Mouse (Mus musculus) urinary bladder, adult 2 months (tissue): ENCODE results near the gene Rac3. TPM values are rescaled to one million over a fixed set of nuclear protein-coding genes. Genes with fewer than 3 reads are reported as not detected.
"Not testable (repeated sequence)": the region's sequence is repeated elsewhere in the genome, so short reads cannot be mapped to it uniquely, and the experiment has no call there.

Experiments used
- DNase-seq: peaks from one replicate; pipeline ENCODE4 v3.0.0; 2022; ENCODE audit warnings: low spot score
- polyA plus RNA-seq: library from polyadenylated mRNA; depleted of rRNA; stranded (reverse); fragments of >200 nt; gene quantifications from 2 replicates; pipeline ENCODE4 v1.2.3, GENCODE M21; 2012

Rac3 gene
- polyA plus RNA-seq, 1 experiment: 17.4 TPM

GRCm38 (mm10) chr11:120728530-120729240, 7.4 kb downstream of the Rac3 start:
- no peak for DNase-seq

DNA sequence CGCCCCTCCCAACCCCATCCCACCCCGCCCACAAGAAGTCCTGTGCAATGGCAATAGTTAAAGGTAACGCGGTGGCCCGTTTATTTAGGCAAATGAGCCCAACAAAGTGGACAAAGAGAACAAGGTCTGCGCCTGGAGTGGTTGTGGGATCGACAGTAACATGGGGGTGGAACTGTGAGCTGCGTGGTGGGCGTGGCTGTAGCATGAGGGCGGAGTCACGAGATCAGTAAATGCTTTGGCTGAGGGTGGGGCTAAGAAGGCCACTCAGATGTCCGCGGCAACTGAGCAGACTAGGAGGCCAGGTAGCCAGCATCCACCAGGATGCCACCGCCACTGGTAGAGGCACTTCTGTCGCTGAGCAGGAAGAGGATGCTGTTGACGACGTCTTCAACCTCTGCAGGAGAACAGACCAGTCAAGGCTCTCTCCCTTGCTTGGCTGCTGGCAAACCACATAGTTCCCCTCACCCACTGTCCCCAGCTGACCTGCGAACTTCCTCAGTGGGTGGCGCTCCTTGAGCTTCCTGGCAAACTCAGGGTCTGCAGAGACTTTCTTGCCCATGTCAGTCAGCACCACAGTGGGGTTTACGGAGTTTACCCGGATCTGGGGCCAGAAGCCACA, 8.3 kb downstream of the Rac3 start:
- not testable (repeated sequence) for DNase-seq

DNA sequence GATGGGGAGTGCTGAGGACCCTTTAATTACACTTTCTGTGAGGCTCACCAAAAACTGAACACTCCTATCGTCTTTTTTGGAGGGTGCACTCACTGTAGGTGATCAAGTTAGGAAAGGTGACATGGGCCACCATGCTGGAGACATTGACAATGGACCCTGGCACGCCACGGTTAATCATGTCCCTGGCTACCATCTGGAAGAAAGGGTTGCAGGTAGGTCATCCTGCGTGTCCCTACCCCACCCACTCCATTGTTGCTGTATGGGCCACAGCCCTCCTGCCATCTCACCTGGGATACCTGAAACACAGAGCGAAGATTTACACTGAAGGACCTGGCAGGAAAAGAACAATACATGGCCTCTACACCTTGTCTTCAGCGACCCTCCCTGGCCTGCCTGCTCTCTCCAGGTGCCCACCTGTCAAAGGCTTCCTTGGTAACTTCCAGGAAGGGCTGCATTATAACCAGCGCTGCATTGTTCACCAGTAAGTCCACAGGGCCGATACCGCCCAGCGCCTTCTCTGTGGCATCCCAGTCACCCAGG, 9.1 kb downstream of the Rac3 start:
- DNase-seq: no peak

GRCm38 (mm10) chr11:120731395-120731794, 10.1 kb downstream of the Rac3 start:
- DNase-seq: no peak

- DNase-seq: peak; percentile 36
These were observed 10.8 kb downstream of the Rac3 start, which contains the start of gene Cbr2 for GRCm38 (mm10) chr11:120731858-120732680. TSS of gene Cbr2 (minus strand) at chr11:120732114.

DNA sequence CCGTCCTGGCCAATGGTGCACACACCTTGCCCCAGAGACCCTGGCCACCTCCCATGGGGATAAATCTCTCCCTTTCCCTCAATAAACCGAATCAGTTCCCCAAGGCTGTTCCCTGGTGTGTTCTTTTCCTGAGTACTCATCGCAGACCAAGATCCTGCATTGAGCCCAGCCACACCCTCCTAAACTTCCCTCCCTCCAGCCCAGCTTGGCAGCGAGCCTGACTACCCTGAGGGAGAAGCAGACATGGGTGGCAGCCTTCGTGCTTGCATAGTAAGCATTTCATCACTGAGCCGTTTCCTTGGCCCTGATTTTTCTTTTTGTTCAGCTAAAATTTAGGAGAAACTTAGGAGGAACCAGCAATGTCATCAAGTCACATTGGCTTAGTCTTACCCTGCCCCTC, 12.3 kb downstream of the Rac3 start:
- DNase-seq: peak; percentile 30

GRCm38 (mm10) chr11:120736424-120736823, 15.2 kb downstream of the Rac3 start:
- no peak for DNase-seq

GRCm38 (mm10) chr11:120740981-120741380, 19.7 kb downstream of the Rac3 start:
- DNase-seq: no peak

GRCm38 (mm10) chr11:120744121-120744701, 22.9 kb downstream of the Rac3 start:
- no peak for DNase-seq

DNA sequence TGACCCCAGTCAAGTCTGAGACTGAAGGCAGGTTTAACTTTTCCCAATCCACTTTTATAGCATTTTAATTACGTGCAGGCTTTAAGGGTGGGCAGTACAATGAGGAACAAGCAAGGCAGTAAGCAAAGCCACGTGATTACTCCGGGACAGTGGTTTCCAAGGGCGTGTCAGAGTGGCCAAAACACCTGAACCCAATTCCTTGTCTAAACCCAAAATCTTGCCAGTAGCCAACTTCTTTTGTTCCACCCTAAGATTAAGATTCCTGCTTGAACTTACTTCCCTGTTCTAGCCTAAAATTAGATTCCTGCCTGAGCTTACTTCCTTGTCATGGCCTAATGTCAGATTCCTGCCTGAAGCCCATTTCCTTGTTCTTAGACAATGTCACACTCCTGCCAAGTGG, 26.7 kb downstream of the Rac3 start:
- no peak for DNase-seq

- DNase-seq: no peak
These were observed 28.2 kb downstream of the Rac3 start for GRCm38 (mm10) chr11:120749430-120749829.

DNA sequence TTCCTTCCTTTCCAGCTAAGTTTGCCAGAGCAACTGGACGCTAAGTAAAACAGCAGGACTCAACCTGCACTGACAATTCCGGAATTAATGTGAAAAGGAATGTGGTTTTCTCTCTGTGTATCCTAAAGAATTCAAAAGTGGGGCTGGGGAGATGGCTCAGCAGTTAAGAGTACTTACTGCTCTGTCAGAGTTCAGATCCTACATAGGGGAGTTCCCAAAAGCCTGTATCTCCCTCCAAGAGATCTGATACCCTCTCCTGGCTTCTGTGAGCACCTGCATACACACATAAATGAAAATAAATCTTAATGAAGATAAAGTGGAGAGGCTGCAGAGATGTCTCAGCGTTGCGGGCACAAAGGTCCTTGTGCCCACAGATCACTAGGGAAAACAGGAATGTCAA, 30.3 kb downstream of the Rac3 start:
- DNase-seq: no peak

DNA sequence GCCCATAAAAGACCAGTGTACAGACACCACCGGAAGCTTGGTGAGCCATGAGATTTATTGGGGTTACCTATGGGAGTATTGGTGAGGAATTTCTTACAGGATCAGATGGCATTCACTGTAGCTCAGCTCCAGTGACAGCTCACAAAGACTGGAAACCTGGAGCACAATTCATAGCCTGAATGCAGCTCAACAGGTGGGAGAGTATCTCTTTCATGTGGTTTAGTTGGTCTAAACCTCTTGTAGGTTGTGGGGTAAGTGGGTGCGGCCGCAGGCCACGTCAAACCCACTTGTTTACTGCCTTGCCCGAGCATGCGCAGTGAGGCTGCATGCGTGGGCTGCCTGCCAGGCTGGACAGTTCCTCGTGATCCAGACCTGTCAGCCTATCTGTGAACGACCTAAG, 39.0 kb downstream of the Rac3 start:
- DNase-seq: no peak

DNA sequence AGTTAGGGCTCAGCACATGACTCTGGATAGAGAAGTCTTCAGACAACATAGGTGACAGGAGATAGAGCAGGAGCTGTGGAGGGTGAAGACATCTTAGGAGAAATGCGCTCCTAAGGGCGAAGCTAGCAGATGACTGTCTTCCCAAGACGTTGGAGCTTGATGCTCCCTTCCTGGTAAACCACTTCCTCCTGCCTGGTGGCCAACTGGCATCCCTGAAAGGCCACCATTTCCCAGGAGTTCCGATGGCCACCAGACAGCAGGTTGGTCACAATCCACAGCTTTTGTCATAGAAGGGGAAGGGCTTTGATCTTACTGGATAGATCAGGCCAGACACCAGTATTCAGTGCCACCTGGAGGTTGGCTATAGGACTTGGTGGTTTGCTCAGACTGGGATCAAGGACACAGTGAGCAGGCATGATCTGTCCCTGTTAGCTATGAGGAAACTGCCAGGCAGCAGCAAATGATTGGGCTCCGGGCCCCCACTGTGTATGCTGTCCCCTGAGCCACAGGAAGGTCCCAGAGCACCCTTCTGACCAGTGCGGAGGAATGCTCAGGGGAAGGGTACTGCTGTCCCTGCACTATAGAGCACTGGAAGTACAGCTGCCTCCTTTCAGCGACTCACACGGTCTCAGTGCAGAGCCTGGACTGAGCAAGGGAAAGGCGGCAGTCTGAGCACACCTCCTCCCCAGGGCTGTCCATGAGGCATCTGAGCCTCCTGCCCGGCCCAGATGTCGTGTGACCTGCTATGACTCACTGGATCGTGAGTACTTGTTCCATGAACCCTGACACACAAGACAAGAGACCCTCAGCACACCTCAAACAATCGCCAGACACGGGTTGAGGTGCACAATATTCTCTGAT, 40.8 kb downstream of the Rac3 start:
- DNase-seq: no peak

DNA sequence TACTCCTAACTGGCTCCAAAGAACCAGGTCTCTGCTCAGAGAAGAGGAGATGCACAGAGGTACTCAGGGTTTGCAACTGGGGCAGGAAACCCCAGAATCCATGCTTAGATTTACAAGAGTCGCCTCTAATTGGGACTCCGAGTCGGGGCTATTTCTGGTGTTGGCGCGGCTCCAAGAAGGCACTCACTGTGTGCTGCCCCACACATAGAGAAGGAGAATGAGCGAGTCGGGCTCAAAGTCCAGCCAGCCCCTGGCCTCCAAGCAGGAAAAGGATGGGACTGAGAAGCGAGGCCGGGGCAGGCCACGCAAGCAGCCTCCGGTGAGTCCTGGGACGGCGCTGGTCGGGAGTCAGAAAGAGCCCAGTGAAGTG, 41.4 kb downstream of the Rac3 start, which contains the start of gene Hmga1b:
Gene Hmga1b, plus strand, starts transcription at position 123 of the 370 bp plus-strand sequence.
- DNase-seq: not testable (repeated sequence)

DNA sequence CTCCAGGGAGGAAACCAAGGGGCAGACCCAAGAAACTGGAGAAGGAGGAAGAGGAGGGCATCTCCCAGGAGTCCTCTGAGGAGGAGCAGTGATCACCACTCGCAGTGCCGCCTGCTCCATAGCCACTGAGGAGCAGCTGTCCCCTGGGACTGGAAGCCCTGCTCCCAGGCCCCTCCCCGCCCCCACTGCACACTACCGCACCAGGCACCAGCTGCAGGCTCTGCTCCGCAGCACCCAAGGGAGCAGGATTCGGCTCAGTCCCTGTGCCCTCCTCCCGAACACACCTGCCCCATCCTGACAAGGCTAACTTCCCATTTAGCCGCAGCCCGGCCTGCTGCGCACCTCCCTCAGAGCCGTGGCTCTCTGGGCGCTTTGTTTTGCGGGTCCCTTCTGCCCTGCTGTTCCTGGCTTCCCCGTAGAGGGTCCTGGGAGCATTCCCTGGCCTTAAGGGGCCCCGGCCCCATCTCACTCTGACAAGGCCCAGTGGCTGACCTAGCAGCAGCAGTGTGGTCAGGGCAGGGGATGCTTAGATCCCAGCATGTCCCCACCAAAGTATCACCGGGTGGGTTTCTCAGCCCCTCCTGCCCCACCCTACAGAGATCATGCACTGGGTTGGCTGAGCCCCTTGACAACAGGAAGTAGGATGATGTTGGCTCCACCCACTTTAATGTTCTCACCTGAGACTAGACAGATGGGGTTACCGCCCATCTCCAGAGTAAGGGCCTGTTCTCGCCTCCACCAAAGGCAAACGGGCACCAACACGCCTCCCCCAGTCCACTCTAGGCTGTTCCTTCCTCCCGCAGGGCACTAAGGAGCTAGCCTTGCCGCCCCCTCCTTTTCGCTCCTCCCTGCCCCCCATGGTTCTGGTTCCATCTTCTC, 42.1 kb downstream of the Rac3 start:
- DNase-seq: not testable (repeated sequence)

GRCm38 (mm10) chr11:120767023-120767422, 45.8 kb downstream of the Rac3 start:
- DNase-seq: not testable (repeated sequence)

DNA sequence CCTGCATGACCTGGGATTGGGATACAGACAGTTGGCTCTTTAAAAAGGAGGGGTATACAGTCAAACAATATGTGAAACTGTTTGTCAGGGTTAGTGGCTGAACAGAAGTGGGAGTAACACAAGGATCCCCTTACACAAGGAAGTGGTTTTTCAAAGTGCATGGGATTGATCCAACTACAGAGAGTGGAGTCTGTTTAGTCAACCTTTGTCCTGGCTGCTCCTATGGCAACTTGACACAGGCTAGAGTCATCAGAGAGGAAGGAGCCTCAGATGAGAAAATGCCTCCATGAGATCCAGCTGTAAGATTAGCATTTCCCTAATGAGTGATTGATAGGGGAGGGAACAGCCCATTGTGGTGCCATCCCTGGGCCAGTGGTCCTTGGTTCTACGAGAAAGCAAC, 46.9 kb downstream of the Rac3 start:
- no peak for DNase-seq

GRCm38 (mm10) chr11:120772749-120773148, 51.5 kb downstream of the Rac3 start:
- no peak for DNase-seq
